Mouse (Mus musculus) G1E (cell line): ENCODE measurements around the gene S100a1.

ENCODE experiments used
- CTCF ChIP-seq: IDR thresholded peaks from 2 replicates; pipeline ENCODE4 v1.5.1; 2012; ENCODE audit warnings: low read depth, low read length, inconsistent platforms, mixed read lengths
- GATA1 ChIP-seq: IDR thresholded peaks from 2 replicates; pipeline ENCODE4 v1.6.1; 2012; ENCODE audit warnings: borderline replicate concordance, low read length, inconsistent platforms, mixed read lengths
- POLR2AphosphoS5 ChIP-seq: IDR thresholded peaks from 2 replicates; pipeline ENCODE4 v1.6.1; 2012; ENCODE audit warnings: low read depth, low read length, inconsistent platforms; ENCODE audit not compliant: insufficient replicate concordance
- TAL1 ChIP-seq: conservative IDR thresholded peaks from 2 replicates; pipeline ENCODE4 v1.6.1; 2012; ENCODE audit warnings: low read depth, low read length, inconsistent platforms, mixed read lengths

DNA sequence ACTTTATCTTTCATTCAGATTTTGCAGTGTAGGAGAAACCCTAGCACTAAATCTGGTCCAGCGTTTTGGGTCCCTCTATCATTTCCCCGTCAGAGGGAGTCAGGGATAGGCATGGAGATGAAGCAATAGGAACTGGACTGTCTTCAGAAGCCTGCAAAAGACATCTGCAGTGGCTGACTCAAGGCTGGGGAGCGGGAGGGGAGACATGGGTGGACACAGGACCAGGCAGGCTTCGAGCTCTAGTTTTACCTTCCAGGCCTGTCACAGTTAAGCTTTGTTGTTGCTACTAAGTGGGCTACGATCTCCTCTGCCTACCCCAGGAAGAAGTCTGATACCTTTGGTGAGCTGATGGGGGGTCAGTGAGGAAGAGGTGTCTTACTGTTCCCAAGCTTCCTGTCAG lies 1.9 kb downstream of the S100a1 start:
- no peak for TF ChIP-seq CTCF
- TF ChIP-seq TAL1: no peak
- no peak for TF ChIP-seq GATA1
- TF ChIP-seq POLR2AphosphoS5: no peak
